Mouse (Mus musculus) myocyte (in vitro differentiated cells): ENCODE measurements at regions not wholly inside any gene's neighbourhood (a gene's known extent, or its start where the extent isn't known, plus 50 kb on each side); places are given as distances from the start of the nearest gene placed in this dataset.

Source experiments
- H3K27me3 ChIP-seq: one replicate; pipeline ENCODE4 v1.6.1; 2011; ENCODE audit not compliant: control insufficient read depth, insufficient read depth, insufficient read length
- H3K36me3 ChIP-seq: one replicate; pipeline ENCODE4 v1.6.1; 2011; ENCODE audit not compliant: control insufficient read depth, insufficient read depth
- H3K4me2 ChIP-seq: one replicate; pipeline ENCODE4 v1.6.1; 2011; ENCODE audit warnings: low read depth, control low read depth
- H3K4me3 ChIP-seq: one replicate; pipeline ENCODE4 v1.5.1; 2011; ENCODE audit warnings: mild to moderate bottlenecking, control low read depth, moderate library complexity
- H3K79me2 ChIP-seq: one replicate; pipeline ENCODE4 v1.6.1; 2011; ENCODE audit not compliant: control insufficient read depth, insufficient read depth
- H3ac ChIP-seq: one replicate; pipeline ENCODE4 v1.6.1; 2011; ENCODE audit not compliant: control insufficient read depth, insufficient read length
- CEBPB ChIP-seq: IDR thresholded peaks from 2 replicates; pipeline ENCODE4 v1.6.1; 2011; ENCODE audit warnings: mild to moderate bottlenecking, moderate library complexity; ENCODE audit not compliant: poor library complexity, insufficient read depth, severe bottlenecking
- E2F4 ChIP-seq: IDR thresholded peaks from one replicate; pipeline ENCODE4 v1.6.1; 2011; ENCODE audit warnings: mild to moderate bottlenecking, control low read depth, moderate library complexity; ENCODE audit not compliant: insufficient read depth
- MAX ChIP-seq: IDR thresholded peaks from one replicate; pipeline ENCODE4 v1.6.1; 2011; ENCODE audit warnings: low read depth, mild to moderate bottlenecking, control low read depth
- MYOD1 ChIP-seq, 3 experiments: IDR thresholded peaks; one replicate each; pipeline ENCODE4 v1.6.1; 2011; ENCODE audit warnings: control low read depth in 2 of 3, low read depth in 2 of 3, mild to moderate bottlenecking in 2 of 3, moderate library complexity in 1 of 3; ENCODE audit not compliant: insufficient read length in 2 of 3, control insufficient read depth in 1 of 3
- MYOG ChIP-seq, 3 experiments: IDR thresholded peaks; one replicate each; pipeline ENCODE4 v1.6.1; 2011; ENCODE audit warnings: control low read depth in 2 of 3, low read depth in 2 of 3, mild to moderate bottlenecking in 2 of 3; ENCODE audit not compliant: insufficient read length in 2 of 3, control insufficient read depth in 1 of 3, insufficient read depth in 1 of 3
- POLR2A ChIP-seq: IDR thresholded peaks from one replicate; pipeline ENCODE4 v1.6.1; 2011; ENCODE audit warnings: low read depth, mild to moderate bottlenecking, control low read depth, moderate library complexity; ENCODE audit not compliant: insufficient read length
- POLR2AphosphoS2 ChIP-seq: IDR thresholded peaks from one replicate; pipeline ENCODE4 v1.6.1; 2011; ENCODE audit warnings: low read depth, control low read depth; ENCODE audit not compliant: insufficient read length
- REST ChIP-seq: IDR thresholded peaks from one replicate; pipeline ENCODE4 v1.6.1; 2011; ENCODE audit warnings: mild to moderate bottlenecking, control low read depth, moderate library complexity; ENCODE audit not compliant: insufficient read depth, insufficient read length
- SRF ChIP-seq: IDR thresholded peaks from one replicate; pipeline ENCODE4 v1.6.1; 2011; ENCODE audit warnings: low read depth; ENCODE audit not compliant: control insufficient read depth, insufficient read length
- TCF12 ChIP-seq: IDR thresholded peaks from one replicate; pipeline ENCODE4 v1.6.1; 2011; ENCODE audit warnings: mild to moderate bottlenecking, control low read depth; ENCODE audit not compliant: poor library complexity, insufficient read depth, severe bottlenecking
- TCF3 ChIP-seq: IDR thresholded peaks from one replicate; pipeline ENCODE4 v1.6.1; 2011; ENCODE audit warnings: low read depth, control low read depth; ENCODE audit not compliant: insufficient read length
- USF1 ChIP-seq: IDR thresholded peaks from one replicate; pipeline ENCODE4 v1.6.1; 2011; ENCODE audit warnings: low read depth, mild to moderate bottlenecking, control low read depth, moderate library complexity

GRCm38 (mm10) chr3:50999745-51000144 lies 224.5 kb upstream of the Noct start:
- TF ChIP-seq SRF (no peak), REST (no peak), TCF12 (no peak), MYOG (IDR thresholded peaks at IDR 0.05; ENCODE audit: control insufficient read depth in 1 of 3, insufficient read depth in 1 of 3, insufficient read length in 2 of 3, low read depth in 2 of 3) (no peak), POLR2A (no peak), TCF3 (no peak), USF1 (no peak), E2F4 (no peak), MAX (no peak), MYOD1 (IDR thresholded peaks at IDR 0.05; ENCODE audit: control insufficient read depth in 1 of 3, insufficient read length in 2 of 3, low read depth in 2 of 3) (no peak), CEBPB (no peak)
- Histone ChIP-seq H3ac (no peak overlapping the region), H3K27me3 (no peaks in the 10 kb centered on the region), H3K4me3 (no peak overlapping the region), H3K79me2 (no peaks in the 10 kb centered on the region), H3K36me3 (no peaks in the 10 kb centered on the region), H3K4me2 (no peak overlapping the region)

- Histone ChIP-seq H3ac (no peak overlapping the region), H3K4me2 (no peak overlapping the region), H3K4me3 (no peak overlapping the region), H3K79me2 (no peaks in the 10 kb centered on the region), H3K36me3 (no peaks in the 10 kb centered on the region), H3K27me3 (no peaks in the 10 kb centered on the region)
- TF ChIP-seq POLR2AphosphoS2 (no peak), MYOG (IDR thresholded peaks at IDR 0.05; ENCODE audit: control insufficient read depth in 1 of 3, insufficient read depth in 1 of 3, insufficient read length in 2 of 3, low read depth in 2 of 3) (no peak), REST (no peak), SRF (no peak), POLR2A (no peak), TCF3 (no peak), MYOD1 (IDR thresholded peaks at IDR 0.05; ENCODE audit: control insufficient read depth in 1 of 3, insufficient read length in 2 of 3, low read depth in 2 of 3) (no peak), CEBPB (no peak), MAX (no peak), USF1 (no peak)
Measured at GRCm38 (mm10) chr3:51000938-51001337, 223.3 kb upstream of the Noct start.

- no peak overlapping the region for H3K4me2 ChIP-seq
- H3ac ChIP-seq = no peak overlapping the region
- H3K27me3 ChIP-seq = no peaks in the 10 kb centered on the region
- H3K79me2 ChIP-seq = no peaks in the 10 kb centered on the region
- no peak overlapping the region for H3K4me3 ChIP-seq
- TF ChIP-seq CEBPB = no peak
- TF ChIP-seq POLR2A = no peak
- TF ChIP-seq TCF3 = no peak
- no peak for TF ChIP-seq USF1
- TF ChIP-seq REST = no peak
- no peak for TF ChIP-seq E2F4
- no peak for TF ChIP-seq POLR2AphosphoS2
- TF ChIP-seq MYOD1 (IDR thresholded peaks at IDR 0.05; ENCODE audit: control insufficient read depth in 1 of 3, insufficient read length in 2 of 3, low read depth in 2 of 3) = no peak
- no peak for TF ChIP-seq TCF12
- no peak for TF ChIP-seq SRF
- TF ChIP-seq MAX = no peak
- no peak for TF ChIP-seq MYOG (IDR thresholded peaks at IDR 0.05; ENCODE audit: control insufficient read depth in 1 of 3, insufficient read depth in 1 of 3, insufficient read length in 2 of 3, low read depth in 2 of 3)
- H3K36me3 ChIP-seq = no peaks in the 10 kb centered on the region
Measured at GRCm38 (mm10) chr3:51002662-51003061, 221.6 kb upstream of the Noct start.

- TF ChIP-seq MYOD1 (IDR thresholded peaks at IDR 0.05; ENCODE audit: control insufficient read depth in 1 of 3, insufficient read length in 2 of 3, low read depth in 2 of 3) (no peak), MAX (no peak), REST (no peak), CEBPB (no peak), TCF12 (no peak), E2F4 (no peak), POLR2A (no peak), MYOG (IDR thresholded peaks at IDR 0.05; ENCODE audit: control insufficient read depth in 1 of 3, insufficient read depth in 1 of 3, insufficient read length in 2 of 3, low read depth in 2 of 3) (no peak)
- H3ac ChIP-seq = no peak overlapping the region
- no peaks in the 10 kb centered on the region for H3K27me3 ChIP-seq
- no peaks in the 10 kb centered on the region for H3K36me3 ChIP-seq
- H3K4me3 ChIP-seq = no peak overlapping the region
- H3K79me2 ChIP-seq = no peaks in the 10 kb centered on the region
- no peak overlapping the region for H3K4me2 ChIP-seq
Measured at GRCm38 (mm10) chr3:51003506-51004170, 220.6 kb upstream of the Noct start.
